Mouse (Mus musculus) thymus, postnatal 4 days (tissue): ENCODE measurements around the gene Pnp2.
"Not testable (repeated sequence)": the region's sequence is repeated elsewhere in the genome, so short reads cannot be mapped to it uniquely, and the experiment has no call there.

Experiments
- DNase-seq: peaks from one replicate; pipeline ENCODE4 v3.0.0; 2021

Gene Pnp2

GRCm38 (mm10) chr14:50955942-50956508, at the start of gene Pnp2:
Gene Pnp2, plus strand, starts transcription at chr14:50955992.
- DNase-seq = peak; percentile 83

- no peak for DNase-seq
Observed at GRCm38 (mm10) chr14:50908126-50908525, 47.7 kb upstream of the Pnp2 start.

DNA sequence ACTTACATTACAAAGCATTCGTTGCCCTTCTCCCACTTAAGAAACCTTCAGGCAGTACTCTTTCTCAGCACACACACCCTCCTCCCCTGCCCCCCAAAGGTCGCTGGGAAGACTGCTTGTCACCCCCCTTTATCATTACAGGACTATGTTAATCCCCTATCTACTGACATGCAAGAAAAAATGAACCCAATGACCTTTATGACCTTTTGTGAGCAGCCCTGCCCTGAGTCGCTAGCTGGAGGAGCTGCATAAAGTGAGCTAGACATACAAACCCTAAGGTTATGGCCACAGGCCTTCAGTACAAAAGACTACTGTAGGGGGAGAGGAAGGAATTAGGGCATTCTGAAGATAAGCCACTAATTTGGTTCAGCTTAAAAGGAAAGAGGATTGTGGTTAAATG, 44.4 kb upstream of the Pnp2 start:
- DNase-seq = no peak

DNA sequence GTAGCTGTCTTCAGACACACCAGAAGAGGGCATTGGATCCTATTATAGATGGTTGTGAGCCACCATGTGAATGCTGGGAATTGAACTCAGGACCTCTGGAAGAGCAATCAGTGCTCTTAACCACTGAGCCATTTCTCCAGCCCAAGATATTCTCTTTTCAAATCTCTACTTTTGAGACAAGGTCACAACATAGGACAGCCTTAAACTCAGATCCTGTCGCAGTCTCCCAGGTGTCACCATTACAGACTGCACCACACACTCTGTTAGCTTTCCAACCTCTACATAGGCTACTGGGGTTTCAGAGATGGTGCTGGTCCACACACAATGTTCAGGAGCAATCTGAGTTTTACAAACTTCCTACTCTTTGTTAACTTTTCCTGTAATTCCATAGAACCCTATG, 32.4 kb upstream of the Pnp2 start:
- DNase-seq = not testable (repeated sequence)

- DNase-seq = peak; percentile 97
Observed at GRCm38 (mm10) chr14:50924281-50925064, 31.3 kb upstream of the Pnp2 start, which contains the start of the genes Osgep and Apex1. Gene Osgep, minus strand, starts transcription at chr14:50924893. Gene Apex1, plus strand, starts transcription at chr14:50924968.

DNA sequence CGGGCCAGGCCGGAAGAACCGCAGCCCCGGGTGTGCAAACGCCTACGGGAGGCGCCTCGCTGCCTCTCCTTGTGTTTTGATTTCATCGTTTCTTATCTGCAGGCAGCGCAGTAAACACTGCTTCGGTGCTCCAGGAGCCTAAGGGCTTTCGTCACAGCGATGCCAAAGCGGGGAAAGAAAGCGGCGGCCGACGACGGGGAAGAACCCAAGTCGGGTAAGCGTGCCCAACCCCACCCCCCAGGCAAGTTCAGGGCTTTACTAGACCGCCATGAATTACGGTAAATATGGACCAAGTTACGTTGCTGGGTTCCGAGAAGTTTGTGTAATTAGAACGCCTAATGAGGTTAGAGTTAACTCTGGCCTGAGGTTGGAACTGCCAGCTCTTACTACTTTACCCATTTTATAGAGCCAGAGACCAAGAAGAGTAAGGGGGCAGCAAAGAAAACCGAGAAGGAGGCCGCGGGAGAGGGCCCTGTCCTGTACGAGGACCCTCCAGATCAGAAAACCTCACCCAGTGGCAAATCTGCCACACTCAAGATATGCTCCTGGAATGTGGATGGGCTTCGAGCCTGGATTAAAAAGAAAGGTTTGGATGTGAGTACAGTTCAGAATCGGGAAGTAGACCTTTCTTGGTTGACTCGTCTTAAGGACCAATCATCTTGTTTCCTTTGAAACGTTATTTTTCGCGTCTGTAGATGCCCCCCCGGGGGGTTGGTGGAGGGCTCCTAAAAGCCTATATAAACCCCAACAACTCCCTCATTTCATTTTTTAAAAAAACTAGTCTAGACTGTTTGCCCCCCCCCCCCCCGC, 30.5 kb upstream of the Pnp2 start:
- no peak for DNase-seq

GRCm38 (mm10) chr14:50927366-50927765, 28.4 kb upstream of the Pnp2 start:
- DNase-seq = no peak

DNA sequence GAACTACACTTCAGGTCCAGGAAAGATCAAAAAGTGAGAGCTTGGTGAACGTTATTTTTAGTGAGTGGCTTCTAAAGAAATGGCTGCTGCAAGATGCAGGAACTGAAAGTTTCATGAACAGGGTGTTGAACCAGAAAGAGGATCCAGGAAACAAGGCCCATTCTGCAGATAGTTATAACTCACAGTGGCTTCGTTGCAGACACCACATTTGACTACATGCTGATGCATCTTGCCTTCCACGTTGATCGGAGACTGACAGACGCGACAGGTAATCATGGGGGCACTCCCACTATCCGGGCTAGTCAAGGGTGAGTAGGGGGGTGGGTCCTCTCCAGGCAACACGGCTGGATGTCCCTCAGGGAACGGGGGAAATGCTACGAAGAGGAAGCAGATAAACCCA, 25.8 kb upstream of the Pnp2 start:
- DNase-seq = no peak

DNA sequence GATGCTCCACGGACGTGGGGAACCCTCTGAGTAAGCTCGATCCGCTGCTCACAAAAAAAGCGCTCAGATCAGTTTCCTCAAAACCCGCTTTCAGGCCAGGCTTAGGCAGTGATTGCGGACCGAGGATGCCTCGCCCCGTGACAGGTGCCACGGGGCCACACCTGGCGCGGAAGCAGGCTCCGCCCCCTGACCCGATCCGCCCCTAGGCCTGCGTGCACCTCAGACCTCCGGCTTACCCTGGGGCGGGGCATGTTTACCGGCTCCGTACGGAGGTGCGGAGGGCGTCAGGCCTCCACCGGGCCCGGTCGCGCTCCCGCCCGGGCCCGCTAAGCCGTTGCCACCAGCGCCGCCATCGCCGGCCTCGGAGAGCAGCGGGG, 25.4 kb upstream of the Pnp2 start:
- DNase-seq = peak; percentile 81

- DNase-seq = peak; percentile 100
Observed at GRCm38 (mm10) chr14:50930754-50931492, 24.9 kb upstream of the Pnp2 start, which contains the start of the genes Pip4p1 and Pnp. Gene Pip4p1, minus strand, starts transcription at chr14:50930856. Gene Pnp, plus strand, starts transcription at chr14:50931082.

DNA sequence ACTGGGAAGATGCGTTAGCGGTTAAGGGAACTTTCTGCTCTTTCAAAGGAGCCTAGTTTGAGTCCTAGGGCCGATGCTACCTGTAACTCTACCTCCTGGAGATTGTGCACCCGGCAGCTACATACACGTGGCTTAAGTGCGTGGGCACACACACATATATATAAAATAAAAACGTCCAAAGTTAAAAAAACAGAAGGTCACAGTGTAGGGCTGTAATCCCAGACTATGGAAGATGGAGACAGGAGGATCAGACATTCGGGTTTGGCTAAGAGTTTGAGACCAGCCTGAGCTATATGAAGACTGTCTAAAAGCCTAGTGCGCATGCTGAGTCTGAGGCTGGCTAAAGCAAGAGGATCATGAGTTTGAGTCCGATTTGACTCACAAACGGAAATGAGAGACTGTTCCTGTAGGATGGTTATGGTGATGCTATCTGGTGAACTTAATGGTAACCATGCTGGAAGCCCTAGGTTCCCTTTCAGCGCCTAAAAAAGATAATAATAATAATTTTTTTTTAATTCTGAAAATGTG, 24.2 kb upstream of the Pnp2 start:
- DNase-seq = no peak

DNA sequence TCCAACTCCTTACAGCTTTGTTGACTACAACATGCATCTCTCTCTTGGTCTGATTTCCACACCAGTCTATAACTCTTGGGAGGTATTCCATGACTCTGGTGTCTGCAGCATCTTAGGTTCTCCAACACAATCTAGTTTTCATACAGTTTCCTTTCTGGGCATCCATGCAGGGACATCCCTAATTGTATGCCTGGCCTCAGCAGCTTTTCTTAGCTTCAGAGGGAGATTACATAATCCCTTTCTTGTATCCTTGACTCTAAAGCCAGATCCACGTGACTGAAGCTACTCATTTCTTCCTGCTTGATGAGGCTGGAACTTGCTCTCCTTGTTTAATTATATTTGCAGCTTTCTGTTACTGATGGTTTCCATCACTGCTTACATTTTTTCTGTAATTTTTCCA, 19.1 kb upstream of the Pnp2 start:
- DNase-seq = no peak

GRCm38 (mm10) chr14:50938119-50938908, 17.5 kb upstream of the Pnp2 start:
- DNase-seq = no peak

- DNase-seq = no peak
Observed at GRCm38 (mm10) chr14:50938940-50939339, 16.9 kb upstream of the Pnp2 start.

- DNase-seq = peak; percentile 83
Observed at GRCm38 (mm10) chr14:50943932-50944667, 11.7 kb upstream of the Pnp2 start, which contains the start of gene Gm49342. Gene Gm49342, plus strand, starts transcription at chr14:50944517.

GRCm38 (mm10) chr14:50944668-50945033, 11.1 kb upstream of the Pnp2 start:
- DNase-seq = peak; percentile 86

DNA sequence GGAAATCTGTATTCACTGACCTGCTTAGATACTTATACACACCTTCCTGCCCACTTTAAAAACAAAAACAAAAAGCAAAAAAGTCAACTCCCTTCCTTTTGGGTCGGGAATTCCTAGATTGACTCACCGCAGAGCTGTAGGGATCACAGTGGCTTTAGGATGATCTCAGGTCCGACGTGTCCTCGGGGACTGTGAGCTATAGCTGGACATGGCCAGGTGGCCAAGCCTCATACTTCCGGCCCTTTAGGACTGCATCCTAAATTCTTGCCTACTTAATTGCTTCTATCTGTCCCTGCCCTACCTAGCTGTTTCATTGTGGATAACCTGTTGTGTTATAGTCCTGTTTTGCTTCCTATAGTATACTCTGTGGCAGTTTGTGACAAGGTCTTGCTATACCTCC, 10.7 kb upstream of the Pnp2 start:
- not testable (repeated sequence) for DNase-seq

GRCm38 (mm10) chr14:50945526-50945925, 10.3 kb upstream of the Pnp2 start:
- DNase-seq = not testable (repeated sequence)

DNA sequence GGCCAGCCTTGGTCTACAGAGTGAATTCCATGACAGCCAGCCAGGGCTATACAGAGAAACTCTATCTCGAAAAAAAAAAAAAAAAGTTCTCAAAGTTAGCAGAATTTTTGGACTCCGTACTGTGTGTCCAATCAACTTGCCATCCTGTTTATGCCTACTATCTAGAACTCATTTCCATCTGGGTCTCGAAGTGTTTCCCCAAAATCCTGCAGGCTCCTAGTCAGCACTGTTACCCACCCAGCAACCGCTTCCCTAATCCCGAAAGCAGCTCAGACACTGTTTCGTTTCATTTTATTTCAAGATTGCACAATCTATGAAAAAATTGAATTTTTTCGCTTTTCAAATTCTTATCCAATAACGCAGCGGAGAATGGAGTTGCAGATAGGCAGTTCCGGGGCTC, 305 bp upstream of the Pnp2 start:
- no peak for DNase-seq

GRCm38 (mm10) chr14:50956724-50957123, 932 bp downstream of the Pnp2 start:
- DNase-seq = not testable (repeated sequence)

DNA sequence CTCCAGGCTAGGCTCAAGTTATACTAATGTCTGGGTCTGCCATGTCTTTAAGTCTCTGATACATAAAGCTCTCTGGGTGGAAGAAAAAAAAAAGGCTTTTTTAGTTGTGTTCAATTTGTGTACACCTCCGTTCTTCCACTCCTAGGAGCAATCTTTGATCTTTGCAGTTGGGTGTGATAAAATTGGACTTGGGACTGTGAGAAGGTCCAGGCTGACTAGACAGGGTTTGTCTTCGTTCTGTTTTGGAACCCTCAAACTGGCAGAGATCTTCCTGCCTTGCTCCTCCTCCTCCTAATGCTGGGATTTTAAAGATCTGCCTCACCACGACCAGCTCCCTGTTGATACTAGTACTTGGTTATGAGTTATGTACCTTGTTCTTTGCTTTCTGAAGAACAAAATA, 1.4 kb downstream of the Pnp2 start:
- not testable (repeated sequence) for DNase-seq
